Mouse (Mus musculus): ENCODE measurements around the gene Nid1.

Gene Nid1

GRCm38 (mm10) chr13:13492151-13492550 is 54.8 kb downstream of the Nid1 start:
- DNase-seq (ENCODE audit: low spot score in 2 of 2), result no peak

- no peak for DNase-seq (ENCODE audit: low spot score in 2 of 2)
These were observed 56.2 kb downstream of the Nid1 start for GRCm38 (mm10) chr13:13493517-13493916.

- no peak for DNase-seq (ENCODE audit: low spot score in 2 of 2)
These were observed 60.7 kb downstream of the Nid1 start for GRCm38 (mm10) chr13:13498022-13498421.

GRCm38 (mm10) chr13:13502406-13502805 is 65.1 kb downstream of the Nid1 start:
- DNase-seq (ENCODE audit: low spot score in 2 of 2), result no peak

GRCm38 (mm10) chr13:13503695-13504386 is 66.5 kb downstream of the Nid1 start:
- DNase-seq (ENCODE audit: low spot score in 2 of 2), result no peak

GRCm38 (mm10) chr13:13505063-13505462 is 67.7 kb downstream of the Nid1 start:
- no peak for DNase-seq (ENCODE audit: low spot score in 2 of 2)

- no peak for DNase-seq (ENCODE audit: low spot score in 2 of 2)
These were observed 69.2 kb downstream of the Nid1 start for GRCm38 (mm10) chr13:13506556-13506955.

- DNase-seq (ENCODE audit: low spot score in 2 of 2), result no peak
These were observed 77.5 kb downstream of the Nid1 start for GRCm38 (mm10) chr13:13514861-13515260.

- peak; percentile 77 to 79 for DNase-seq (ENCODE audit: low spot score in 2 of 2)
These were observed 79.2 kb downstream of the Nid1 start for GRCm38 (mm10) chr13:13516376-13517225.

- DNase-seq (ENCODE audit: low spot score in 2 of 2), result no peak
These were observed 80.8 kb downstream of the Nid1 start for GRCm38 (mm10) chr13:13518114-13518513.

- peak; percentile 75 to 78 for DNase-seq (ENCODE audit: low spot score in 2 of 2)
These were observed 83.1 kb downstream of the Nid1 start for GRCm38 (mm10) chr13:13520436-13520835.

- peak; percentile 72 to 74 for DNase-seq (ENCODE audit: low spot score in 2 of 2)
These were observed 86.6 kb downstream of the Nid1 start for GRCm38 (mm10) chr13:13523625-13524584.

- no peak for DNase-seq (ENCODE audit: low spot score in 2 of 2)
These were observed 87.9 kb downstream of the Nid1 start for GRCm38 (mm10) chr13:13525205-13525604.

- DNase-seq (ENCODE audit: low spot score in 2 of 2), result no peak
These were observed 88.5 kb downstream of the Nid1 start for GRCm38 (mm10) chr13:13525877-13526276.

GRCm38 (mm10) chr13:13529115-13529542 is 91.8 kb downstream of the Nid1 start:
- peak; percentile 63 to 66 for DNase-seq (ENCODE audit: low spot score in 2 of 2)

GRCm38 (mm10) chr13:13530913-13531312 is 93.6 kb downstream of the Nid1 start:
- DNase-seq (ENCODE audit: low spot score in 2 of 2), result peak in 1 of 2 experiments; percentile 16

GRCm38 (mm10) chr13:13531923-13532322 is 94.6 kb downstream of the Nid1 start:
- no peak for DNase-seq (ENCODE audit: low spot score in 2 of 2)

GRCm38 (mm10) chr13:13536555-13536954 is 99.2 kb downstream of the Nid1 start:
- DNase-seq (ENCODE audit: low spot score in 2 of 2), result no peak

- DNase-seq (ENCODE audit: low spot score in 2 of 2), result no peak
These were observed 100.1 kb downstream of the Nid1 start for GRCm38 (mm10) chr13:13537272-13538015.

- DNase-seq (ENCODE audit: low spot score in 2 of 2), result peak; percentile 38 to 48
These were observed 101.4 kb downstream of the Nid1 start for GRCm38 (mm10) chr13:13538585-13539300.

Measured in spleen, postnatal 36 days (tissue).